Mouse (Mus musculus) bone marrow, adult 2 months (tissue): ENCODE results near the gene Prss29. TPM values are rescaled to one million over a fixed set of nuclear protein-coding genes. Genes with fewer than 3 reads are reported as not detected.

Source experiments
- H3K27ac ChIP-seq: fragments of 200-500 bp; 2 replicates; pipeline ENCODE4 v1.5.1; 2012; ENCODE audit warnings: low read depth, mild to moderate bottlenecking, control low read depth, inconsistent platforms, low read length; ENCODE audit not compliant: control insufficient read depth, poor library complexity, insufficient read depth
- H3K4me1 ChIP-seq: fragments of 200-500 bp; 2 replicates; pipeline ENCODE4 v1.6.1; 2011; ENCODE audit warnings: low read length; ENCODE audit not compliant: control insufficient read depth, insufficient read depth
- H3K4me3 ChIP-seq: fragments of 200-500 bp; replicated peaks from 2 replicates; pipeline ENCODE3; 2011; ENCODE audit warnings: mild to moderate bottlenecking, low read depth, low read length, control low read depth; ENCODE audit not compliant: control insufficient read depth
- CTCF ChIP-seq: fragments of 200-500 bp; IDR thresholded peaks from 2 replicates; pipeline ENCODE4 v1.5.1; 2011; ENCODE audit warnings: low read length, control low read depth; ENCODE audit not compliant: control insufficient read depth, insufficient read depth
- POLR2A ChIP-seq: fragments of 200-500 bp; IDR thresholded peaks from 2 replicates; pipeline ENCODE4 v1.6.1; 2011; ENCODE audit warnings: low read depth, mild to moderate bottlenecking, control low read depth, low read length, borderline replicate concordance; ENCODE audit not compliant: control insufficient read depth
- whole genome bisulfite sequencing: fragments of 180-500 bp; shearing (Covaris S2); methylation state at CpG from one replicate; pipeline ENCODE4 v1.1.7; 2018; 5-methylcytosine and 5-hydroxymethylcytosine counted together
- polyA plus RNA-seq: library from polyadenylated mRNA; stranded (reverse); fragments of >200 nt; gene quantifications from 2 replicates; pipeline ENCODE4 v1.2.4, GENCODE M21; 2011; ENCODE audit warnings: low replicate concordance; ENCODE audit not compliant: missing spikeins, insufficient read depth, insufficient read length

Prss29 gene
- polyA plus RNA-seq, 1 experiment, result not detected

DNA sequence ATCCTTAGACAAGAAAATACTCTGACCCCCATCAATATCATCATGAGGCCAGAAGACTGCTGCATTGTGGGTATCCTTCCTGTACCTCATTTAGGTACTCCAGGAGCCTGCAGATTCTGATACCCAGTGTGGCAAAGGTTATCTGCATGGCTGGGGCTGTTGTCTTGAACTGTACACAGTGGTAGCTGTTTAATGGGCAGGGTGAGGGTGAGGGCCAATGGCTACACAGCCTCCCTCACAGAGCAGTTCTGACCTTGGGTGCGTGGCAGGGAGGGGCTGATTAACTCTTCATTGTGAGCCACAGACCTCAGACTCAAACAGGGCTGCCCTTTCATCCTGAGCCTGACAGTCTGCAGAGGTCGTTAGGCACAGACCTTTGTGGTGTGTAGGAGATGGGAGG, 4.5 kb downstream of the Prss29 start:
- TF ChIP-seq CTCF, result no peak
- TF ChIP-seq POLR2A, result no peak
- Histone ChIP-seq H3K27ac (no peak overlapping the region), H3K4me3 (no peak overlapping the region), H3K4me1 (no peaks in the 10 kb centered on the region)
- WGBS, result 18% methylated on average over 2 of the region's 2 CpGs

DNA sequence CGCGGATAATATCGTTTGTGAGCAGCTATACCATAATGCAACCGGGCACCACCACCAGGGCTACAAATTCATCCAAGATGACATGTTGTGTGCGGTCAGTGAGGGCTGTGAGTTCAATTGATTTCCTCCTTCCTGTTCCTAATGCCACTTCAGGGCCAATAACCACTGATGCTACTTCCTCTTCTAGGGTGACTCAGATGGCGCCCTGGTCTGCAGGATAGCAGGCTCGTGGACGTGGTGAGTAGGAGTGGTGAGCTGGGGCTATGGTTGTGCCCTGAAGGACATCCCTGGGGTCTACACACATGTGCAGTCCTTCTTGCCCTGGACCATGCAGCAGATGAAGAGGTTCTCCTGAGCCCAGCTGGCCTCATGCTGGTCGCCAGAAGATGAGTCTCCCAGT, 13.9 kb downstream of the Prss29 start:
- H3K4me1 ChIP-seq, result peaks cover 1% of the 10 kb centered on the region; the same call in 1 of the 2 replicates
- TF ChIP-seq CTCF (no peak), POLR2A (no peak)
- WGBS, result 5% methylated on average over 9 of the region's 9 CpGs
- no peak overlapping the region for H3K27ac ChIP-seq
- no peak overlapping the region for H3K4me3 ChIP-seq

- no peak overlapping the region for H3K4me3 ChIP-seq
- TF ChIP-seq POLR2A (no peak), CTCF (peak; percentile 87)
- H3K27ac ChIP-seq, result no peak overlapping the region
- H3K4me1 ChIP-seq, result peaks cover 1% of the 10 kb centered on the region; the same call in 1 of the 2 replicates
- WGBS, result 4% methylated on average over 8 of the region's 8 CpGs
These were observed 15.5 kb downstream of the Prss29 start for GRCm38 (mm10) chr17:25333943-25334342.

- Histone ChIP-seq H3K4me1 (no peaks in the 10 kb centered on the region), H3K27ac (no peak overlapping the region), H3K4me3 (no peak overlapping the region)
- WGBS, result 86% methylated on average over 4 of the region's 4 CpGs
- TF ChIP-seq POLR2A (no peak), CTCF (no peak)
These were observed 19.8 kb downstream of the Prss29 start for GRCm38 (mm10) chr17:25338218-25338617.

DNA sequence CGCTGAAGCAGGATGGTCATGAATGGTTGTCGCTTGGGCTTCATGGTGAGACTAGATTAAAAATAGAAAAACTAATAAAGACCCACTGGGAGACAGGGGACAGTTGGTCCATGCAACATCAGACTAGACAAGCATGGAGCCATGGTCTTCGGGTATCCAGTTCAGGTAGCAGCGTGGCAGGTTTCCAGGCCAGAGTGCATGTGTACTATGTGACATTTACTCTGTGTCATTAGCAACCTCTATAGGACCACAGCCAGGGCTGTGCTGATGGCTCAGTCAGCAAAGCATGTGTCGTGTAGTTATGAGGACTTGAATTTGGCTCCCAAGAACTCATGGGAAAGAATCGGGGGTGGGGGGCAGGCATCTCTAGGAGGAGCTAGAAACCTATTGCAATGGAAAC, 21.5 kb downstream of the Prss29 start:
- no peak for TF ChIP-seq CTCF
- TF ChIP-seq POLR2A, result no peak
- H3K4me3 ChIP-seq, result no peak overlapping the region
- WGBS, result 80% methylated on average over 6 of the region's 6 CpGs
- H3K27ac ChIP-seq, result no peak overlapping the region
- no peaks in the 10 kb centered on the region for H3K4me1 ChIP-seq

DNA sequence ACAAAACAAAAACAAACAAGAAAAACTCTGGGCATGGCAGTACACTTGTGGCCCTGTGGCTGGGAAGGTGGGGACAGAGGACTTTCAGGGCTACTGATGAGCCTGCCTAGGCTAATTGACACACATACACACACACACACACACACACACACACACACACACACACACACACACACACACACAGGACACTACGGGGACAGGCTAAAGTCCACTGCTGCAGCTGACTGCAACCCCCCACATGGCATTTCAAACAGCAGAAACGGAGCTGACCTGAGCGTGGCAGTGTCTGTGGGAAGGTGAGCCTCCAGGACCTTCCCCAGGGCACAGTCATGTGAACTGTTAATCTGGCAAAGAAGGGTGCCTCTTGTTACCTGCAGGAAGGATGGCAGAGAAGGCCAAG, 23.0 kb downstream of the Prss29 start:
- H3K27ac ChIP-seq, result no peak overlapping the region
- TF ChIP-seq CTCF (no peak), POLR2A (no peak)
- WGBS, result 45% methylated on average over 3 of the region's 3 CpGs

GRCm38 (mm10) chr17:25345462-25345861, 27.0 kb downstream of the Prss29 start, which contains the start of gene Tpsab1:
Gene Tpsab1 (minus strand): TSS chr17:25345562.
- Histone ChIP-seq H3K4me3 (no peak within 1 kb of the TSS), H3K4me1 (no peaks in the 10 kb centered on the region), H3K27ac (no peak within 1 kb of the TSS)
- TF ChIP-seq POLR2A (no peak), CTCF (no peak)
- WGBS, result 85% methylated on average over 4 of the region's 4 CpGs

More for the DNA sequence above, 23.0 kb downstream of the Prss29 start:
- no peaks in the 10 kb centered on the region for H3K4me1 ChIP-seq
- no peak overlapping the region for H3K4me3 ChIP-seq

DNA sequence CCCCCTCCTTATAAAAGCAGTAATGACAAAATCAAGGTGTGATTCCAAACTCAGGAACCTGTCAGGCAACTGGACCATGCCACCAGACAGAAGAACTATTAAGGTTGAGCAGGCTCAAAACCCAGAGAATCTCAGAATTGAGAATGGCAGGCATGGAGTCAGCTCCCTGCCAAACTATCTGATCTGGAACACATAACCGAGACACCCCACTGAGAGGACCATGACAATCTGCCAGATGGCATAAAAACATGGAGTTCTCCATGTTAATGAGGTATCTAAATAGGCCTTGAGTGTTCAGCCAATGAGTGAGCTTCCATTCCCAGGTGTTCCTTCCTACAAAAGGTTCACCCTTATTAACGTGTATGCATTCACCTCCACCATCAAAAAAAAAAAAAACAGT, 42.8 kb downstream of the Prss29 start:
- Histone ChIP-seq H3K4me1 (no peaks in the 10 kb centered on the region), H3K4me3 (no peak overlapping the region), H3K27ac (no peak overlapping the region)
- TF ChIP-seq POLR2A, result no peak
- no peak for TF ChIP-seq CTCF
- WGBS, result 54% methylated on average over 2 of the region's 2 CpGs

DNA sequence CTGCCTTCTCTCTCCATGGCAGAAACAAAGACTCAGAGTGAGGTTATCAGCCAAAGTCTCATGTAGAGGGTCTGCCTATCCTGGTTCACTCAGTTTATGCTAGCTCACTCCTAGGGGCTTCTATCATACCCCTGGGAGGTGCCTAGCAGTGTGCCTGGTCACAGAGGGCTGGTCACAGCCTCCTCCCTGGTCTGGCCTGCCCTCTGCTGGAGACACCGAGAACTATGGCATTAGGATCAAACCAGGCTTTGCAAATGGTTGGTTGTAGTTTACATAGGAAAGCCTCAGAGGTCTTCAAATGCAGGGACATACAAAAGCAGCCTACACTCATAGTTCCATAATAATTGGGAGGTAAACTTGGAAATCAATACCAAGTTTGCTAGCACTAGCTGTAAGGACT, 45.3 kb downstream of the Prss29 start:
- Histone ChIP-seq H3K4me1 (no peaks in the 10 kb centered on the region), H3K27ac (no peak overlapping the region), H3K4me3 (no peak overlapping the region)
- WGBS, result 0% methylated on average over 1 of the region's 1 CpGs
- TF ChIP-seq CTCF (peak; percentile 74), POLR2A (no peak)
